Mouse (Mus musculus): ENCODE data around the gene Pptc7. TPM values are rescaled to one million over a fixed set of nuclear protein-coding genes. Genes with fewer than 3 reads are reported as not detected.

The Pptc7 gene
- polyA plus RNA-seq, 1 experiment from 2014 or later, result 8.5 TPM

GRCm38 (mm10) chr5:122287026-122287425 lies 2.9 kb downstream of the Pptc7 start:
- no peak overlapping the region for H3K4me3 ChIP-seq (ENCODE audit: low read depth, low read length)
- H3K27me3 ChIP-seq (ENCODE audit: control insufficient read depth, insufficient read depth, low read length), result no peaks in the 10 kb centered on the region
- no peak for ATAC-seq (ENCODE audit: insufficient read depth, low FRiP score, low TSS enrichment)
- H3K9me3 ChIP-seq (ENCODE audit: control insufficient read depth, low read length), result no peaks in the 10 kb centered on the region
- WGBS, result 88% methylated on average over 4 of the region's 4 CpGs
- H3K4me1 ChIP-seq (ENCODE audit: control insufficient read depth, insufficient read depth, low read length), result peaks cover 5% of the 10 kb centered on the region; the same call in 1 of the 2 replicates
- H3K4me2 ChIP-seq (ENCODE audit: low read depth), result no peak overlapping the region
- no peak overlapping the region for H3K9ac ChIP-seq (ENCODE audit: low read length)
- no peak for DNase-seq (ENCODE audit: low spot score)
- peaks cover 2% of the 10 kb centered on the region; the same call in 1 of the 2 replicates for H3K36me3 ChIP-seq (ENCODE audit: control insufficient read depth, insufficient read depth, low read length)
- no peak overlapping the region for H3K27ac ChIP-seq (ENCODE audit: low read depth, low read length)

GRCm38 (mm10) chr5:122288147-122288811 lies 4.1 kb downstream of the Pptc7 start:
- Histone ChIP-seq H3K4me3 (ENCODE audit: low read depth, low read length) (no peak overlapping the region), H3K4me2 (ENCODE audit: low read depth) (no peak overlapping the region), H3K36me3 (ENCODE audit: control insufficient read depth, insufficient read depth, low read length) (peaks cover 2% of the 10 kb centered on the region; the same call in 1 of the 2 replicates), H3K9ac (ENCODE audit: low read length) (no peak overlapping the region), H3K4me1 (ENCODE audit: control insufficient read depth, insufficient read depth, low read length) (peaks cover 5% of the 10 kb centered on the region; the same call in 1 of the 2 replicates), H3K27ac (ENCODE audit: low read depth, low read length) (no peak overlapping the region), H3K9me3 (ENCODE audit: control insufficient read depth, low read length) (no peaks in the 10 kb centered on the region), H3K27me3 (ENCODE audit: control insufficient read depth, insufficient read depth, low read length) (no peaks in the 10 kb centered on the region)
- DNase-seq (ENCODE audit: low spot score), result no peak
- no peak for ATAC-seq (ENCODE audit: insufficient read depth, low FRiP score, low TSS enrichment)
- WGBS, result 94% methylated on average over 4 of the region's 4 CpGs

- no peak for ATAC-seq (ENCODE audit: insufficient read depth, low FRiP score, low TSS enrichment)
Observed at GRCm38 (mm10) chr5:122291149-122291548, 7.0 kb downstream of the Pptc7 start.

GRCm38 (mm10) chr5:122291553-122292339 lies 7.6 kb downstream of the Pptc7 start:
- no peak for ATAC-seq (ENCODE audit: insufficient read depth, low FRiP score, low TSS enrichment)
- no peak for DNase-seq (ENCODE audit: low spot score)
- peaks cover 4% of the 10 kb centered on the region; the same call in 1 of the 2 replicates for H3K4me1 ChIP-seq (ENCODE audit: control insufficient read depth, insufficient read depth, low read length)
- H3K27ac ChIP-seq (ENCODE audit: low read depth, low read length), result no peak overlapping the region
- H3K9ac ChIP-seq (ENCODE audit: low read length), result no peak overlapping the region
- H3K4me2 ChIP-seq (ENCODE audit: low read depth), result no peak overlapping the region
- H3K36me3 ChIP-seq (ENCODE audit: control insufficient read depth, insufficient read depth, low read length), result peaks cover 2% of the 10 kb centered on the region; the same call in 1 of the 2 replicates
- no peaks in the 10 kb centered on the region for H3K9me3 ChIP-seq (ENCODE audit: control insufficient read depth, low read length)
- 77% methylated on average over 17 of the region's 17 CpGs for WGBS
- H3K4me3 ChIP-seq (ENCODE audit: low read depth, low read length), result no peak overlapping the region
- H3K27me3 ChIP-seq (ENCODE audit: control insufficient read depth, insufficient read depth, low read length), result no peaks in the 10 kb centered on the region

More at GRCm38 (mm10) chr5:122291149-122291548, 7.0 kb downstream of the Pptc7 start:
- 60% methylated on average over 6 of the region's 6 CpGs for WGBS
- H3K27ac ChIP-seq (ENCODE audit: low read depth, low read length), result no peak overlapping the region
- H3K4me3 ChIP-seq (ENCODE audit: low read depth, low read length), result no peak overlapping the region
- H3K27me3 ChIP-seq (ENCODE audit: control insufficient read depth, insufficient read depth, low read length), result no peaks in the 10 kb centered on the region
- peaks cover 4% of the 10 kb centered on the region; the same call in 1 of the 2 replicates for H3K4me1 ChIP-seq (ENCODE audit: control insufficient read depth, insufficient read depth, low read length)
- peaks cover 2% of the 10 kb centered on the region; the same call in 1 of the 2 replicates for H3K36me3 ChIP-seq (ENCODE audit: control insufficient read depth, insufficient read depth, low read length)
- no peak overlapping the region for H3K4me2 ChIP-seq (ENCODE audit: low read depth)
- DNase-seq (ENCODE audit: low spot score), result no peak
- no peak overlapping the region for H3K9ac ChIP-seq (ENCODE audit: low read length)
- no peaks in the 10 kb centered on the region for H3K9me3 ChIP-seq (ENCODE audit: control insufficient read depth, low read length)

- H3K9ac ChIP-seq (ENCODE audit: low read length), result no peak overlapping the region
- H3K27ac ChIP-seq (ENCODE audit: low read depth, low read length), result no peak overlapping the region
- H3K27me3 ChIP-seq (ENCODE audit: control insufficient read depth, insufficient read depth, low read length), result no peaks in the 10 kb centered on the region
- H3K4me2 ChIP-seq (ENCODE audit: low read depth), result no peak overlapping the region
- peaks cover 2% of the 10 kb centered on the region; the same call in 1 of the 2 replicates for H3K36me3 ChIP-seq (ENCODE audit: control insufficient read depth, insufficient read depth, low read length)
- no peak for ATAC-seq (ENCODE audit: insufficient read depth, low FRiP score, low TSS enrichment)
- no peak for DNase-seq (ENCODE audit: low spot score)
- peaks cover 4% of the 10 kb centered on the region; the same call in 1 of the 2 replicates for H3K4me1 ChIP-seq (ENCODE audit: control insufficient read depth, insufficient read depth, low read length)
- H3K4me3 ChIP-seq (ENCODE audit: low read depth, low read length), result no peak overlapping the region
- WGBS, result 74% methylated on average over 6 of the region's 6 CpGs
- H3K9me3 ChIP-seq (ENCODE audit: control insufficient read depth, low read length), result no peaks in the 10 kb centered on the region
Observed at GRCm38 (mm10) chr5:122293131-122293530, 9.0 kb downstream of the Pptc7 start.

- 68% methylated on average over 3 of the region's 3 CpGs for WGBS
- H3K4me1 ChIP-seq (ENCODE audit: control insufficient read depth, insufficient read depth, low read length), result peaks cover 4% of the 10 kb centered on the region; the same call in 1 of the 2 replicates
Observed at GRCm38 (mm10) chr5:122294219-122294735, 10.1 kb downstream of the Pptc7 start.

GRCm38 (mm10) chr5:122295113-122295935 lies 11.2 kb downstream of the Pptc7 start:
- DNase-seq (ENCODE audit: low spot score) (no peak), ATAC-seq (ENCODE audit: insufficient read depth, low FRiP score, low TSS enrichment) (no peak)
- H3K27me3 ChIP-seq (ENCODE audit: control insufficient read depth, insufficient read depth, low read length), result no peaks in the 10 kb centered on the region
- peaks cover 4% of the 10 kb centered on the region; the same call in 1 of the 2 replicates for H3K4me1 ChIP-seq (ENCODE audit: control insufficient read depth, insufficient read depth, low read length)
- H3K9ac ChIP-seq (ENCODE audit: low read length), result no peak overlapping the region
- no peaks in the 10 kb centered on the region for H3K9me3 ChIP-seq (ENCODE audit: control insufficient read depth, low read length)
- H3K4me2 ChIP-seq (ENCODE audit: low read depth), result no peak overlapping the region
- 79% methylated on average over 14 of the region's 14 CpGs for WGBS
- H3K36me3 ChIP-seq (ENCODE audit: control insufficient read depth, insufficient read depth, low read length), result no peaks in the 10 kb centered on the region
- no peak overlapping the region for H3K4me3 ChIP-seq (ENCODE audit: low read depth, low read length)
- H3K27ac ChIP-seq (ENCODE audit: low read depth, low read length), result no peak overlapping the region

More at GRCm38 (mm10) chr5:122294219-122294735, 10.1 kb downstream of the Pptc7 start:
- Histone ChIP-seq H3K27me3 (ENCODE audit: control insufficient read depth, insufficient read depth, low read length) (no peaks in the 10 kb centered on the region), H3K4me3 (ENCODE audit: low read depth, low read length) (no peak overlapping the region), H3K36me3 (ENCODE audit: control insufficient read depth, insufficient read depth, low read length) (no peaks in the 10 kb centered on the region), H3K9ac (ENCODE audit: low read length) (no peak overlapping the region), H3K27ac (ENCODE audit: low read depth, low read length) (no peak overlapping the region), H3K9me3 (ENCODE audit: control insufficient read depth, low read length) (no peaks in the 10 kb centered on the region), H3K4me2 (ENCODE audit: low read depth) (no peak overlapping the region)
- DNase-seq (ENCODE audit: low spot score), result no peak
- no peak for ATAC-seq (ENCODE audit: insufficient read depth, low FRiP score, low TSS enrichment)

- no peak for ATAC-seq (ENCODE audit: insufficient read depth, low FRiP score, low TSS enrichment)
Observed at GRCm38 (mm10) chr5:122300071-122300518, 15.9 kb downstream of the Pptc7 start.

More at GRCm38 (mm10) chr5:122300071-122300518, 15.9 kb downstream of the Pptc7 start:
- no peak for DNase-seq (ENCODE audit: low spot score)
- Histone ChIP-seq H3K27me3 (ENCODE audit: control insufficient read depth, insufficient read depth, low read length) (no peaks in the 10 kb centered on the region), H3K9ac (ENCODE audit: low read length) (no peak overlapping the region), H3K36me3 (ENCODE audit: control insufficient read depth, insufficient read depth, low read length) (no peaks in the 10 kb centered on the region), H3K27ac (ENCODE audit: low read depth, low read length) (no peak overlapping the region), H3K4me2 (ENCODE audit: low read depth) (no peak overlapping the region), H3K9me3 (ENCODE audit: control insufficient read depth, low read length) (no peaks in the 10 kb centered on the region), H3K4me3 (ENCODE audit: low read depth, low read length) (no peak overlapping the region), H3K4me1 (ENCODE audit: control insufficient read depth, insufficient read depth, low read length) (no peaks in the 10 kb centered on the region)
- 96% methylated on average over 6 of the region's 6 CpGs for WGBS

All from neural tube, embryonic 11.5 days (tissue).